Mouse (Mus musculus) lung, postnatal 0 days (tissue): ENCODE results near the gene Pcnx.

Experiments used
- CTCF ChIP-seq: IDR thresholded peaks from 2 replicates; pipeline ENCODE4 v1.5.1; 2016; ENCODE audit warnings: antibody characterized with exemption, mild to moderate bottlenecking
- EP300 ChIP-seq: IDR thresholded peaks from 2 replicates; pipeline ENCODE4 v1.6.1; 2016; ENCODE audit warnings: antibody characterized with exemption, mild to moderate bottlenecking, control low read depth

GRCm38 (mm10) chr12:81820700-81821099 is 39.1 kb upstream of the Pcnx start:
- TF ChIP-seq CTCF, result no peak
- no peak for TF ChIP-seq EP300
